Mouse (Mus musculus) cerebellum, postnatal 10 days (tissue): Measurements from ENCODE around the gene Gnb1l.
A peak's percentile ranks its signal among the peaks of the same experiment; 100 is the strongest.
"Not testable (repeated sequence)": the region's sequence is repeated elsewhere in the genome, so short reads cannot be mapped to it uniquely, and the experiment has no call there.

Experiments used
- DNase-seq, 2 experiments: peaks; one replicate each; pipeline ENCODE4 v3.0.0; 2021; ENCODE audit warnings: mixed read lengths in 2 of 2

The Gnb1l gene

DNA sequence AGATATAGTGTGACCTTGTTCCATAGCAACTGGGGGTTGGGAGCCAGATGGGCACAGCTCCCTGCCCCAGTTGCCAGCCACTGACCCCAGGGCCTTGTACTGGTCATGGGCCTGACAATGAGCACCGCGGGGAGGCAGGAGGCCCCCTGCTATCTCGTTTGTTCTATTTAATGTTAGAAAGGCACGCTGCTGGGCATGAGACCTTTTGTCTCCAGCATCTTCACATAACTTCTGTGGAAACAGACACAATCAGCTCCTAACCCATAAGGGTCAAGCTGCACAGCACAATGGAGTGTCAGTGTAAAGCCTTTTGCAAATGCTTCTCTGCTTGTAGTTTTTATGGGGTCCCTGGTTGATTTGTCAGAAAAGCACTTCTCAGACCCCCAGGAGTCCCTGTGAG lies 14.1 kb upstream of the Gnb1l start:
- no peak for DNase-seq

DNA sequence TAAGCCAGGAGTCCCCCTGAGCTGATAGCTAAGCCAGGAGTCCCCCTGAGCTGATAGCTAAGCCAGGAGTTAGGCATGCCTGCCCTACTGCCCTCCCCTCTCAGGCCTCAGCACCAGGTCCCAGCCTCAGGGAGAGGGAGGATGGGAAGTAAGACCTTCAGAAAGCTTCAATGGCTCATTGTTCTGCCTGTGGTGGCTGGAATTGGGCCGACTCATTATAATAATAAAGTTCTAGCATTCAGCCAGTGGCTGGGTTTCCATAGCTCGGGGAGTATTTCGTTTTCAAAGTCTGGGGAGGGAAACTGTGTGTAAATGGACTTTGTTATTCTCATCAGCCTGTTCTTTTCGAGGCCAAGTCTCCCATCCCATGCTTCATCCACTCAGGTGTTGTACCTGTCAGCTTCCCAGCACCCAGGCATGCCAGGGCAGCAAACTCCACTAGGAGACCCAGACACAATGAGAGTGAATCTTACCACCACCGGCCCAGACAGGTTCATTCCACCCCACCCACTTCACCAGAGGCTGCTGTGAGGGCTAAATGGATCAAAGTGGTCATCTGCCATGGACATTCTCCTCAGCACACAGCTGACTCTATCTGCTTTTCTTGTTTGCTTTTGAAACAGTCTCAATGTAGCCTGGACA lies 13.6 kb upstream of the Gnb1l start:
- no peak for DNase-seq

- DNase-seq = no peak
Measured at GRCm38 (mm10) chr16:18486126-18486525, 12.4 kb upstream of the Gnb1l start.

- no peak for DNase-seq
Measured at GRCm38 (mm10) chr16:18490281-18490680, 8.2 kb upstream of the Gnb1l start.

GRCm38 (mm10) chr16:18490894-18491293 lies 7.6 kb upstream of the Gnb1l start:
- no peak for DNase-seq

- DNase-seq = peak; percentile 53 to 72
Measured at GRCm38 (mm10) chr16:18497865-18498515, 523 bp upstream of the Gnb1l start.

DNA sequence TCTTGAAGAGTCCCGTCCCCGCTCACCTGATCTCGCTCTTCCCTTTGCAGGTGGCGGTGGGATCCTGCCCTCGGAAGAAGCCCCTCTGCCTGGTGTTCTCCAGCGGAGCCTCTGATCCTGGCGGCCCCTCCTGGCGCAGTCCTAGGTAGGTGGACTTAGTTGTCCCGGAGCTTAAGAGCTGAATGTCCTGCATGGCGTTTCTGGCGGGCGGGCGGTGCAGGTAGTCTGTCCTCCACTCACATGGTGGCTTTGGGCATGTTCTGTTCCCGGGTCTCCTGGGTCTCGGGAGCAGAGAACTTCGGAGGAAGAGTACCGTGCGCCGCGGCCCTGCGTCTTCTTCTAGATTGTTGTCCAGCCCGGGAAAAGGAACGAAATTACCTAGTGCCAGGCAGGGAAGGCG lies 483 bp downstream of the Gnb1l start:
- no peak for DNase-seq

DNA sequence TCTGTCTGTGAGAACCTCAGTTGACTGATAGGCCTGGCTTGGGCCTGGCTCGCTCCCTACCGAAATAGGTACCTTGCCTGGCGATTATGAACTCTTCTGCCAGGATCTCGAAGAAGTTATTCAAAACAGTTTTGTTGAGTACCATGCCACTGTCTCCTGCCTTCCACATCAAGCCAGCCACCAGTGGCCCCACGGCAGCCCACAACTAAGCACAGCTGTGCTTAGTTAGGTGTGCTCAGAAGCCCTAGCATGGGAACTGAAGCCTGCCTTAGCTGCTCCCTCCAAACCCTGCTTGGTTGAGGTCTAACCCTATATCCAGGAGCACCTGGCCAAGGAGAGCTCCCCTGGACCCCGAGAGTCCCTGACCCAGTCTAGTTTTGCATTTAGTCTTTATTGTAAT lies 3.0 kb downstream of the Gnb1l start:
- no peak for DNase-seq

GRCm38 (mm10) chr16:18503566-18504342 lies 5.2 kb downstream of the Gnb1l start:
- no peak for DNase-seq

DNA sequence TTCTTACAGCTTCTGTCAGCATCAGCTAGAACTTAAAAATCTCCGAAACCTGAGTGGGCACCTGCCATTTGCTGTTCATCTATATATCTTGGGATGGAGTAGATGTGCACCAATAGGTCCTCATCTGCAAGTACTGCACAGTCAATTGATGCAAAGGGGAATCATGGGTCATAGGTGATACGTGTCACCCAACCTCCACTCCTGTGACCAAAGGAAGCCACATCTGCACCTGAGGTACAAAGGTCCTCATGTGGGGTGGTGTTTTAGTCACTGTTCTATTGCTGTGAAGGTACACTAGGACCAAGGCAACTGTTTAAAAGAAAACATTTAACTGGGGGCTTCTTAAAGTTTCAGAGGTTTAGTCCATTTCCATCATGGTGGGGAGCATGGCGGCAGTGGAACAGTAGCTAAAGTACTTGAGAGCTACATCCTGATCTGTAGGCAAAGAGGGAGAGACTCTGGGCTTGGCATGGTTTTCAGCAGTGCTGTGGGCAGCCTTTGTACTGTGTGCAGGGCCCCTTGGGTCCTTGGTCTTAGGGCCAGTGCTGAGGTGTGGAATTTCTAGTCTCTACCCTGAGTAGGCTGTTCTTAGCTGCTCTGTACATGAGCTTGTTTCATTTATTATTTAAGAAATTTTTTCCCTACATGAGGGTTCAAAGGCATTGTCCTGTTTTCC lies 8.1 kb downstream of the Gnb1l start:
- no peak for DNase-seq

- no peak for DNase-seq
Measured at GRCm38 (mm10) chr16:18507200-18507549, 8.7 kb downstream of the Gnb1l start.

DNA sequence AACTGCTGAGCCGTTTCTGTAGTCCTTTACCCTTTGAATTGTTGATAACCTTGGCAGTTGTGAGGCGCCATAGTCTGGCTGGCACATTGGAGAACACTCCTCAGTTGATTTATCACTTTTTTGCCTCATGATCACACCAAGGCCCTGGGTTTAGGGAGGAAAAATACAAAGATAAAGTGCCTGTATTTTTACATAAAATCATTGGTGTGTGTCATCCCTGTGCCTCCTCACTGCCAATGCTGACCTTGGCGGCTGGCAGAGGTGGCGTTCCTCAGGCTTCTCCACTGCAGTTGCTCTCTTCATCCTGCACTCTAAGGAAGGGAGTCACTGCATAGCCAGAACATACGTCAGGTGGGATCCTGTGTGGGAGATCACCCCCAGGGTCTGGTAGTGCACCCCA lies 13.2 kb downstream of the Gnb1l start:
- DNase-seq = no peak

DNA sequence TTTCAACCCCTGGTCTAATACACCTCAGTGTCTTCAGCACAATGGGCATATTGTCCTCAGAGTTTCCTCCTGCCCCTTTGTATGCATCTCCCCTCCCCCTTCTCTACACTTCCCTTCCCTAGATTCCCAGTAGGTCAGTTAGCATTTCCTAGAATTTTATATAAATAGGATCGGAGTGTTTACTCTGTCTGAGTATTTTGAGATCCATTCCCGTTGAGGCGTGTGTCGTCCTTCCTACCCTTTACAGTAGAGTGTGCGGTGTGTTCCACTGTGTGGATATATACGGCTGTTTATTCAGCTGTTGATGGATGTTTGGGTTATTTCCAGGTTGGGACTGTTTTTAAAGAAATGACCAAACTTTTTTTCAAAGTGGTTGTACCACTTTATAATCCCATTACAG lies 15.0 kb downstream of the Gnb1l start:
- DNase-seq = no peak

GRCm38 (mm10) chr16:18518091-18518490 lies 19.6 kb downstream of the Gnb1l start:
- peak; percentile 49 to 63 for DNase-seq

DNA sequence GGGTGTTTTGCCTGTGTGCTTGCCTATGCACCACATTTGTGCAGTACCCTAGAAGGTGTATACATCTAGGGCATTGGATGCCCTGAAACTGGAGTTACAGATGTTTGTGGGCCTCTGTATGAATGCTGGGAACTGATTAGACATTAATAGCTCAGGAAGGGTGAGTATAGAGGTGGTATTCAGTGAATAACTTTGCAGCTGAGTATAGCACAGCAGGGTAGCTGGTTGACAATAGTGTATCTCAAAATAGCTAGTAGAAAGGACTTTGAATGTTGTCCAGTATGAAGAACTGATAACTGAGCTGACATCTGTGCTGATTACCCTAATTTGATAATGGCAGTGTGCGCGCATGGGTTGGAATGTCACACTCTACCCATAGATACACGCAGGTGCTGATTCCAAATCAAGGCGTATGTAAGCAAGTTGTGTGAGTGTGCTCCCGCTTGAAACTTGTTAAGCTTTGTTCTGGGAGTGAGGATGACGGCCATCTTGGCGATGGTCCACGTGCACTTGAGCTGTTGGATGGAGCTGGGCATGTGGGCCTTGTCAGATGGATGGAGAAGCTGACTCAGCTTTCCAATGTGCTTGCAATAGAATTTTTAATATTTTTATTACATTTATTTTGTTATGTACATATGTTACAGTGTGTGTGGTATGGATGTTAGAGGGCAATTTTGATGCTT lies 25.2 kb downstream of the Gnb1l start:
- DNase-seq = peak in 1 of 2 experiments; percentile 33

DNA sequence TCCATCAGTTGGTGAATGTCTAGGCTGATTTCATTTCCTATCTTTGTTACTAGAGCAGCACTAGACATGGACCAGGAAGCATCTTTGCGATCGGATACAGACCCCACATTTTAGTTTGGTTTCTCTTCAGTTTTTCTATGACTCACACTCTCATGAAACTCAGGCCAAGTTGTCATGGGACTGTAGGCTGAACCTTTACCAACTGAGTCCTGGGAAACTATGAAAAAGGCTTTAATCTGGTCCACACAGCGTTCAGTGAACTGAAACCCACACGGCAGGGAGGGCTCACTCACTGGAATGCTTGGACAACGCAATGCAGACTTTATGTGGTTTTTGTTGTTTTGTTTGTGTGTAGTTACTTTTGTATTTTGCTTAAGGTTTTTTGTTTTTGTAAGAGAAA lies 30.1 kb downstream of the Gnb1l start:
- DNase-seq = no peak

- not testable (repeated sequence) for DNase-seq
Measured at GRCm38 (mm10) chr16:18533061-18533460, 34.5 kb downstream of the Gnb1l start.

DNA sequence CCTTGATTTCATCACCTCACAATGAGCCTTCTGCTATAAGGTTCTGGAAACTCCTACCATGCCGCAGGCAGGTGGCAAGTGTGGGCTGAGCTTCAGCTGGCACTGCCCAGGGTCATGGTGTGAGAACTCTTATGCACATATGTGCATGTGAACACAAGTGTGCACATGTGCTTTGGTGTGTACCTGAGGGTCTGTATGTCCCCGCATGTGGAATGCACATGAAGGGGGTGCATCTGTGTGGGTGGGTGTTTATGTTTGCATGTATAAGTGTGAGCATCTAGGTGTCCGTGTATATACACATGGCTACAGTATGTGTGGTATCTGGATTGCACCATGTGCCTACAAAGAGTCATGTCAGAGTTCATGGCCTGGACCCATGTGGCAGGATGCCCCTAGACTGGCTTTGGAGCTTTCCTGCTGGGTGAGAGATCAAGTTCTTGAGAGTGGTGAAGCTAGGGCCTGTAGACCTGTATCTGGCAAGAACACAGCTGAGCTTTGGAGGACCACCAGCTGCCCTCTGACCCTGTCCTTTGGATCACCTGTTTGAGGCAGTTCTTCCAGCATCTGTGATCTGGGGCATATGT lies 39.0 kb downstream of the Gnb1l start:
- no peak for DNase-seq

GRCm38 (mm10) chr16:18539281-18539680 lies 40.8 kb downstream of the Gnb1l start:
- no peak for DNase-seq

- DNase-seq = peak in 1 of 2 experiments; percentile 39
Measured at GRCm38 (mm10) chr16:18543151-18543829, 44.8 kb downstream of the Gnb1l start.

DNA sequence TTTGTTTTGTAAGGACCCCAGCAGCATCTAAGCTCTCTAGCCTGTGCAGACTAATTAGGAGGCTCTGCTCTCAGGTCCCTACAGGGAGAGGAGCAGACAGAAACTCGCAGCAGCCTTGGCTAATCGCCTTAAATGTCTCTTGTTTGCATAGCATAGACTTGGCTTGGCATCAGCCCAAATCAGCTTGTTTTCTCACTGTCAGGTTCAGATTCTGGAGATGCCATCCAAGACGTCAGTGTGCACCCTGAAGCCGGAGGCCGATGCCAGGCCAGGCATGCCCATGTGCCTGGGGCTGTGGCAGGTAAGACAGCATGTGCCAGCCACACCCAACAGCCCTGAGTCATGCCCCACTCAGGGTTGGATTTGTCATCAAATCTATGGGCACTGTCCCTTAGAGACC lies 49.4 kb downstream of the Gnb1l start:
- DNase-seq = peak; percentile 42 to 44

DNA sequence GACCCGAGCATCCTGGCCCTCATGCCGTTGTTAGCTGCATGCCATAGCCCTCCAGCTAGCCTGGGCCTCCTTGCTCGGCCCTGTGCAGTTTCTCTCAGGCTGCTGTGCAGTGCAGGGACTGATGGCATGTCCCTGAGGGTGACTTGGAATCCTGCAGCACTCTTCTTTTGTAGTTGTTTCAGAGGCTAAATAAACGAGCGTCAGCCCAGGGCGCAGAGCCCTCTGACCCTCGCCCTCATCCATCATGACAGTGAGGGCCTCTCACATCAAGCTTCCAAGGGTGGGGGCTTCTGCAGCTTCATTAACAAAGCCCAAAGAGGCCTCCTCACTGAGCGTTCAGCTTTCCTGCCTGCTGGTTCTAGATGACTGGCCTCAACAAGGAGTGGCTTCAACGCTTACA lies 53.1 kb downstream of the Gnb1l start:
- DNase-seq = no peak
